Mouse (Mus musculus): ENCODE data around the gene Dok5. TPM values are rescaled to one million over a fixed set of nuclear protein-coding genes. Genes with fewer than 3 reads are reported as not detected.

Gene Dok5
- total RNA-seq (2021), result under 1 TPM; 0.36 to 0.96 TPM
- long read RNA-seq, experiment 1, result 0 reads
- long read RNA-seq, experiment 2, result 0 reads

GRCm38 (mm10) chr2:170731632-170732561 is at the start of gene Dok5:
Dok5 (plus strand) TSS chr2:170731807.
- DNase-seq, result peak; percentile 62 to 65

DNA sequence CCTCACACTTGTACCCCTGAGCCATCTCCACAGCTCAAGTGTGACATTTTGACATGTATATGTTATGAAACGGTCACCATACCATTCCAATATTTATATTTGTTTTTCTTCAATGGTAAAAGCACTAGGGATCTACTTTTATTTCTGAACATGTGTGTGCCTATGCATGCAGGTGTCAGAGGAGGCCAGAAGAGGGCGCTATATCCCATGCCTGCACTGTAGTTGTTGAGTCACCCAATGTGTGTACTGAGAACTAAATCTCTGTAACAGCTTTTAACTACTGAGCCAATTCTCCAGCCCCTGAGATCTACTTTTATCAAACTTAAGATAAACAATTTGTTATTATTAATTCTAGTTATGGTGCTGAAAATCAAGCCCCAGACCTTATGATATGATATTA is 48.2 kb upstream of the Dok5 start:
- no peak for DNase-seq

- no peak for DNase-seq
Observed at GRCm38 (mm10) chr2:170695071-170695936, 36.3 kb upstream of the Dok5 start.

DNA sequence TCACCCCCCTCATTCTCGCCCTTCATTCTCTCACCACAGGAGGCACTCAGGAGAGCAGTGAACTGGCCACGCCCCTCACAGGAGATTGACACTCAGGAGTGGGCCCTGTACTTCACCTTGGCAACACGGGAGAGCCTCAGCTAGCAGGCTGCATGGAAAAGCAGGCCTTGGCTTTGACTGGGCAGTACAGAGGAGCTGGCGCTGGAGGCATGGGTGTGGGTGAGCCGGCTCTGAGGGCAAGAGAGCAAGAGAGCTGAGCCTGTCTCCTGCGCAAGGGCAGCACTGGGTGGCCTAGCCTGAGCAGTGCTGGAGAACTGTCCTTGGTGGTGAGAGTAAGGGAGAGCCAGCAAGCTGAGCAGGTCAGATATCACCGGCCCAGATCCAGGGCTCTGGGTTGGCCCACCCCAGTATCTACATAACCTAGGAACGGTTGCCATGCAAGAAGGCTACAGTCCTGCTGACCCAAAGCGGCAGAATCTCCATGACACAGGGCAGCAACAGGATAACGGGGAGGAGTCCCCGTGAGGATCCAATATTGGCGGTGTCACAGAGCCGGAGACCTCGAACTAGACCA is 35.6 kb upstream of the Dok5 start:
- no peak for DNase-seq

DNA sequence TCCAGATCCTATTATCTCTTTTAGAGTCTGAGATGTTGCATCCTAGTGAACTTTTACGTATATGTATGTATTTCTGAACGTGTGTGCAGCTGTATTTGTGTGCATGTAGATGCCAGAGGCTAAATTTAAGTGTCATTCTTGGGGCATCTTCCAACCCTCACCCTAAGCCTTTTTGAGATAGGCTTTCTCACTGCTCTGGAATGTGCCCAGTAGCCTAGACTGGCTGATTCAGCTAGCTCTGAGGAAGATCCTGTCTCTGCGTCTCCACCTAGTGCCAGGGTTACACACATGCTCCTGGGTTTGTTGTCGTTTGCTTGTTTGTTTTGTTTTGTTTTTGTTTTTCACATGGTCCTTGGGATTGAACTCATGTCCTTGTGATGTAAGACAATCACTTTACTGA is 31.1 kb upstream of the Dok5 start:
- no peak for DNase-seq

GRCm38 (mm10) chr2:170706488-170706887 is 25.1 kb upstream of the Dok5 start:
- no peak for DNase-seq

DNA sequence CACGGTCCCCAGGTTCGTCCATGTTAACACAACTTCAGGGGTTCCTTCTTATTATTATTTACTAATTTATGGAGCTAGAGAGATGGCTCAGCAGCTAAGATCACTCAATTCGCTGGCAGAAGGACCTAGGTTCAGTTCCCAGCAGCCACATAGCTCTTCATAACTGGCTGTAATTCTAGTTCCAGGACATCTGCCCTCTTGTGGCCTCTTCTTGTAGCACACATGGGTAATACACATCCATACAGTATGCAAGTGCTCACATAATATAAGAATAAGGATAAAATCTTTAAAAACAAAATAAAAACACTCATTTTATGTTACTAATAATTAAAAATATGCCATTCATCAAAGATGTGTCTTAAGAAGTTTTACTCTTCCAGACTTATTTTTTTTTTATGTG is 23.9 kb upstream of the Dok5 start:
- no peak for DNase-seq

DNA sequence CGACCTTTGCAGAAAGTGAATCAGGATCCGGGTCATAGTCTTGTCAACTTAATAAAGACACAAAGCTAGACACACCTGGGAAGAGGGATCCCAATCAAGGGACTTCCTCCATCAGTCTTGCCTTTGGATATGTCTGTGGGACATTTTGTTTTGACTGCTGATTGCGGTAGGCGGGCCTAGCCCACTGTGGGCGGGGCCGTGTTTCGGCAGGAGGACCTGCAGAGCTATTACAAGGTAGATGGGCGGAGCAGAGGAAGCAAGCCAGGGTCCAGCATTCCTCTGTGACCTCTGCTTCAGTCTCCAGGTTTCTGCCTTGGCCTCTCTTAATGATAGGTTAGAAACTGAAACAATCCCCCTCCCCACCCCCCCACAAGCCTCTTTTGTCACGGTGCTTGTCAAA is 22.7 kb upstream of the Dok5 start:
- DNase-seq, result no peak

DNA sequence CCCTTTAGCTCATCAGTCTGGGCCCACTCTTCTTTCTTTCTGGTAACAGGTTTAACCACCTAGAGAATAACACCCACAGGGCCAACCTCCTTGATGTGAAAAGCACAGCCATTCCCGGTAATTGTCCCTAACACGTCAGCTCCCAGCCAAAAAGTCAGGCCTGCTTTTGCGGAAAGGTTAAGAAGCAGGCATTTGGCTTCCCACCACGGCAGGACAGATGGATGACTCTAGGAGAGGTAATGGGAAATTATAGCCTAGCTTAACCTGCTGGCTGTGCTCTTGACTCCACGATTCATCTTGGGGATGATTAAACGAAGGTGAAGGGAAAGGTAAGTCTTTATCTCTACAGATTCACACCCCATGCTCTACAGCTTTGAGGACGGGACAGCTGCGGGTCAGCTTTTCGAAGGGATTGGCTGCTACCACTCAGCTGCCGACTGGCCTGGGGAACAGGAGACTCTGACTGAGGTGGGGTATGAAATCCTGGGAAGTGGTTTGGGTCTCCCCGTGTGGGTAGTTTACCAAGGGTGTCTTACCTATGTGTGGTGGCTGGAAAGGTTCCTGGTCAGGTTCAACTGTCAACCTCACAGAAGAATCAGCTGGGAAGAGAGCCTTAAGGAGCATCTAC is 18.8 kb upstream of the Dok5 start:
- no peak for DNase-seq

DNA sequence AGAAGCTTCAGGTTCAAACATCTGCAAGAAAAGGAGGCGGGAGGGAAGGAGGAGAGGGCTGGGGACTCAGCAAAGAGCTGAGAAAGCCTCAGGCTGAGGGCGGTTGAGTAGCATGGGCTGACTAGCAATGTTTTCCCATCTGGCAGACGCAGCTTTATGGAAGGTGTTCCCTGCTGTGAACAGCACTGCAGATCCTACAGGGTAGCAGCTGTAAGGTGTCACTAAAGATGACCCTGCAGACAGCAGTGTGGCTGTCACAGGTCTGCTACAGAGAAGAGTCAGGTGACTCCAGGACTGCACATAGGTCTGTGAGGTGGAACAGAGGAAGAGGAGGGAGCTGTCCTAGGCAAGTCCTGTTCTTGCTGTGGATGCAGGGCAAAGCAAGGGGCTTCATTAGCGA is 11.2 kb upstream of the Dok5 start:
- no peak for DNase-seq

GRCm38 (mm10) chr2:170724136-170724535 is 7.5 kb upstream of the Dok5 start:
- no peak for DNase-seq

DNA sequence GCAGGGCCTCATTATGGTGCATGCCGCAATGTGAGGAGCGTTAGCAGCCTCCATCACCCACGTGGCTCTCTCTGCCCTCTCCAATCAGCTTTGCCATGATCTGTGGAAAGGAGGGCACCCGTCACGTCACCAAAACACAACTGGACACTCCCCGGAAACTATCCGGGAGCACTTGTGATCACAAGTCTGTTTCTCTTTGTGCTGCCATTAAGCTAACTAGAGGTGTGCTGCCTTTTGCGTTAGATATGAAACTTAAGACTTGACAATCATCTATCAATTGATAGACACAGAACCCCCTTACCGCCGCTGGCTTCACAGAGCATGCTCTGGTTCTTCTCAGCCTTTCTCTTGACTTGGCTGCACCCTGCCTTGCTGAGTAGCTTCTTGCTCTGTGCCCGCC is 6.9 kb upstream of the Dok5 start:
- no peak for DNase-seq

GRCm38 (mm10) chr2:170725796-170726195 is 5.8 kb upstream of the Dok5 start:
- no peak for DNase-seq

- no peak for DNase-seq
Observed at GRCm38 (mm10) chr2:170726996-170727710, 4.5 kb upstream of the Dok5 start.

GRCm38 (mm10) chr2:170728864-170729263 is 2.7 kb upstream of the Dok5 start:
- DNase-seq, result no peak

DNA sequence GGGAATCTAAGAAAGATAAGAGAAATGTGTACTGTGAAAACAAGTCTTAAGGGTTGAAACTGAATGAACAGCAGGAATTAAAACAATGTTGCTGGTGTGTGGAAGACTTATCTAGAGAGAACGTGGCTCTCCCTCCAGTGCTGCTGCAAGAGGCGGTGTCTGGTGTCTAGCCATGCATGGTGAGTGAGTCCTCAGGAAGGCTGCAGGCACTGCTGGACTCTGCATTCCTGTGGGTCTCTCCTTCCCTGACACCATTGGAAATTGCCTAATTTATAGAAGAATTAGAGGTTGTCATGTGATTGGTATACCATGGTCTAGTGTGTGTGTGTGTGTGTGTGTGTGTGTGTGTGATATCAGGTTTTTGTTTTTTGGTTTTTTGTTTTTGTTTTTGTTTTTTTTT is 1.9 kb upstream of the Dok5 start:
- no peak for DNase-seq

DNA sequence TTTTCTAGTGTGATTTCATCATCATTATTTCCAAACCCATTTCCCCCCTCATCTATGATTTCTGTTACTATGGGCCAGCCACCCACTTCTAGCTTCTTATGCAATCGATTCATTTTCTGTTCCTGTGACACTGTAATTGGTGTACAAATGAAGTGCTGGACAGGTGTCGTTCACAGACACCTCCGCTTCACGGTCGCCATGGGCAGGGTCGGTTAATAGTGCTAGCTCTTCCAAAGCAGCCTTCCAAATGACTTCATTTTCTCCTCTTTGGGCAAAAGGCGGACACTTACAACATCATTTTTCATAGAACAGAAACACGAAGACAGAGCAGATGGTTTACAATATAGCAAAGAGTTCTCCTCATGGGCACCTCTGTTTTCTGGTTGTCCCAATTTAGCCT is 1.5 kb upstream of the Dok5 start:
- no peak for DNase-seq

- no peak for DNase-seq
Observed at GRCm38 (mm10) chr2:170730781-170731180, 826 bp upstream of the Dok5 start.

- no peak for DNase-seq
Observed at GRCm38 (mm10) chr2:170731205-170731604, 402 bp upstream of the Dok5 start.

GRCm38 (mm10) chr2:170733671-170734070 is 2.1 kb downstream of the Dok5 start:
- DNase-seq, result no peak

GRCm38 (mm10) chr2:170734446-170734845 is 2.8 kb downstream of the Dok5 start:
- no peak for DNase-seq

DNA sequence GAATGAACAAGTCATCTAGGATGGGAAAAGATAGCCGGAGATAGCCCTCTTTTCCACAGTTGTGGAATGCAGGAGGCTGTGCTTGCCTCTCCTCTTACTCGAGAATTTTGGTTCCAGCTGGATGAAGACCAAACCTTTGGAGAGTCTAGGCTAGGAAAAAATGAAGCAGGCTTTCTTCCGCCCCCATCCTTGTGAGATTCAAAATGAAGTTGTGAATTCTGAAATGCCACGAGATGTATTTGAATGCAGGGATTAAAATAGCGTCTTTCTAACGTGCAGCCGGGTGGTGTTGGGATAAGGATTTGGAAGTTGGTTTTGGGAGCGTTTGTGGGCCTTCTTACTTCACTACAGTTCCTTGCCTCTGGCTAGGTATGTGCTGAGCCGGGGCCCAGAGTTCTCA is 6.8 kb downstream of the Dok5 start:
- no peak for DNase-seq

All from adrenal gland, postnatal 36 days (tissue).